Mouse (Mus musculus): ENCODE results near the gene Mnd1. TPM values are rescaled to one million over a fixed set of nuclear protein-coding genes. Genes with fewer than 3 reads are reported as not detected.
A peak's percentile ranks its signal among the peaks of the same experiment; 100 is the strongest.

Mnd1 gene
- polyA plus RNA-seq, 1 experiment from 2014 or later: 20.1 TPM

DNA sequence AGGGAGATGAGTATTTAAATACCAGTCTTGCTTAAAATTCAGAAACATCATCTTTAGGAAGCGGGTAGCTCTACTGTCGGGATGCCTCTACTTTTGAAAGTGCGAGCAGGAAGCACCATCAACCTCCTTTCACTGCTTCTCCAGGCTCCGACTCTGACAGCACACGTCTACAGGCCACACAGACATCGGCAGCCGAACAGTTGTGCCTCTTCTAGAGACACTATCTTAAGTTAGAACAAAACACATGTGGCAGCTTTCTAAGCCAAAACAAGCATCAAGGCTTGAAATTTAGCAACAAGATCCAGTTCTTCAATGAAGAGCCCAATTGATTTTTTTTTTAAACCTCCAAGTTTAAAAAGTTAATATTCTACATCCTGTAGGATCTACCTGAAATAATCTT is 37.4 kb downstream of the Mnd1 start:
- ATAC-seq (no peak), DNase-seq (ENCODE audit: low read depth, low spot score) (no peak)
- CTCF ChIA-PET: interaction anchor here (0.7 to 2.2 kb wide), 5 partner anchors 12 to 202 kb away, joined by 3 to 8 read pairs (median 5); no protein-coding TSS in a partner anchor
- no peak for TF ChIP-seq CTCF (IDR thresholded peaks at IDR 0.05)
- POLR2A ChIA-PET: no interaction called here
- H3K27me3 ChIP-seq: no peaks in the 10 kb centered on the region
- in situ Hi-C loops (cut with MboI; ENCODE audit: low pct_unique_long_range_greater_than_20kb): loop anchor here (5.0 kb wide), 1 partner anchor 176 kb away; no protein-coding TSS in a partner anchor

DNA sequence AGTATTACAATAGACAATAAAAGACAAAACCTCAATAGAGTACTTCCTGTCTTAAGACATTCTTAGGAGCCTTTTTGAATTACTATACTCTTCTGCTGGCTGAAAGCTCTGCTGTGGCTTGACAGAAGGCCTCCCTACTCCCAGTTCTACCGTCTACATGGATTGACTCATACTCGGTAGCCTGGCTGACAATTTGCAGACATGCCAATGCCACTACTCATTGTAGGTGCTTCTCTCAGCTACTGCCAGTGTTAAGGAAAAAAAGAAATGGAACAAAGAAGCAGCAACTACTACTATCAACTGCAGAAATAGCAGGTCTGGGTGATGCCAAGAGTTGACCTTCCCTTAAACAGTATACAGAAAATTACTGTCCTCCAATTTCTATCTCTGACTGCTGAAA is 47.0 kb downstream of the Mnd1 start:
- peak; percentile 57 for ATAC-seq
- TF ChIP-seq CTCF (IDR thresholded peaks at IDR 0.05): no peak

GRCm38 (mm10) chr3:84106106-84106505 is 49.5 kb downstream of the Mnd1 start:
- no peaks in the 10 kb centered on the region for H3K27me3 ChIP-seq
- no peak for TF ChIP-seq CTCF (IDR thresholded peaks at IDR 0.05)
- ATAC-seq (no peak), DNase-seq (ENCODE audit: low read depth, low spot score) (no peak)
- ChIA-PET POLR2A (interaction anchor here (0.6 to 1.4 kb wide), 2 partner anchors 18 to 185 kb away, joined by 4 to 5 read pairs; no protein-coding TSS in a partner anchor), CTCF (interaction anchor here (0.9 to 2.3 kb wide), 5 partner anchors 9 to 17 kb away, joined by 3 to 7 read pairs (median 3); no protein-coding TSS in a partner anchor)
- in situ Hi-C loops (cut with MboI; ENCODE audit: low pct_unique_long_range_greater_than_20kb): no loop called here

More for the DNA sequence above, 47.0 kb downstream of the Mnd1 start:
- ChIA-PET POLR2A (no interaction called here), CTCF (interaction anchor here (0.8 kb wide), 1 partner anchor 17 kb away, joined by 3 read pairs; no protein-coding TSS in a partner anchor)
- in situ Hi-C loops (cut with MboI; ENCODE audit: low pct_unique_long_range_greater_than_20kb): no loop called here
- peak; percentile 41 for DNase-seq (ENCODE audit: low read depth, low spot score)
- H3K27me3 ChIP-seq: no peaks in the 10 kb centered on the region

DNA sequence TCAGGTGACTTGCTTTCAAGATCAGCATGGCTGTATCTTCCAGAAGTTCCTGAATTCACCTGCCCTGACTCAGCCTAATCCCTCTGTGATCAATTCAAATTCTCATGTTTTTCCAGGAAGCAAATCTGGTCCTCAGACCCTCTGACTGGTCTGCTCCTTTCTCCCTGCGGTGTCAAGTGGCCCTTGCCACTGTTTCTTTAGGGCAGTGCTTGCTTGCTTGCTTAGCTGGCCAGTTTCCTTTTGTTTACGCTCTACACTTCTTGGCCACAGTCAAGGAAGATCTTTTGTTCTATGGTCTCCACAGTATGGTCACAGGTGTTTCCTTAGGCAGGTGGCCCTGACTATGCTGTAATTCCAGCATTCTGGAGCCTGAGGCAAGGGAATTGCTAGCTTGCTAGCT is 52.0 kb downstream of the Mnd1 start:
- no peaks in the 10 kb centered on the region for H3K27me3 ChIP-seq
- ChIA-PET POLR2A (interaction anchor here (1.1 kb wide), 1 partner anchor 26 kb away, joined by 3 read pairs; no protein-coding TSS in a partner anchor), CTCF (interaction anchor here (1.3 to 1.4 kb wide), 2 partner anchors 91 to 146 kb away, joined by 3 read pairs; no protein-coding TSS in a partner anchor)
- no peak for ATAC-seq
- in situ Hi-C loops (cut with MboI; ENCODE audit: low pct_unique_long_range_greater_than_20kb): no loop called here
- no peak for DNase-seq (ENCODE audit: low read depth, low spot score)
- TF ChIP-seq CTCF (IDR thresholded peaks at IDR 0.05): no peak

- no peak for DNase-seq (ENCODE audit: low read depth, low spot score)
- ChIA-PET POLR2A (no interaction called here), CTCF (interaction anchor here (1.2 to 1.3 kb wide), 3 partner anchors 9 to 20 kb away, joined by 3 read pairs; no protein-coding TSS in a partner anchor)
- H3K27me3 ChIP-seq: no peaks in the 10 kb centered on the region
- in situ Hi-C loops (cut with MboI; ENCODE audit: low pct_unique_long_range_greater_than_20kb): no loop called here
- TF ChIP-seq CTCF (IDR thresholded peaks at IDR 0.05): no peak
- ATAC-seq: no peak
Measured at GRCm38 (mm10) chr3:84092875-84093274, 62.7 kb downstream of the Mnd1 start.

DNA sequence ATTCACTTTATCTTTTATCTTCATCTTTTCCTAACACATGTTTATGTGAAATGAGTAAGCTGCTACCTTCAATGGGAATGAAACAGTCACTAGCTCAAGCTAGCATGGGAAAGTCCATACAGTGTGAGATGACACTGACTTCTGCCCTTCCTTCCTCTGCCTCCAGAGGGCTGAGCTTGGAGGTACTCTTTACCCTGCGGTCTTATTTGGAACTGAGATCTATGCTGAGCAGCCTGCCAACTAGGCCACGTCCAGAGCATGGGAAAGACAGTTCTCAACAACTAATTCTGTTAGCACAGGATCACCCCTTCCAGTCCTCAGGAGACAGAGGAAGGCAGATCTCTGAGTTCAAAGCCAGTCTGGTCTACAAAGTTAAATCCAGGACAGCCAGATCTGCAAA is 64.6 kb downstream of the Mnd1 start:
- in situ Hi-C loops (cut with MboI; ENCODE audit: low pct_unique_long_range_greater_than_20kb): no loop called here
- ChIA-PET POLR2A (no interaction called here), CTCF (interaction anchor here (0.8 to 1.7 kb wide), 7 partner anchors 10 to 33 kb away, joined by 3 to 4 read pairs (median 3); no protein-coding TSS in a partner anchor)

DNA sequence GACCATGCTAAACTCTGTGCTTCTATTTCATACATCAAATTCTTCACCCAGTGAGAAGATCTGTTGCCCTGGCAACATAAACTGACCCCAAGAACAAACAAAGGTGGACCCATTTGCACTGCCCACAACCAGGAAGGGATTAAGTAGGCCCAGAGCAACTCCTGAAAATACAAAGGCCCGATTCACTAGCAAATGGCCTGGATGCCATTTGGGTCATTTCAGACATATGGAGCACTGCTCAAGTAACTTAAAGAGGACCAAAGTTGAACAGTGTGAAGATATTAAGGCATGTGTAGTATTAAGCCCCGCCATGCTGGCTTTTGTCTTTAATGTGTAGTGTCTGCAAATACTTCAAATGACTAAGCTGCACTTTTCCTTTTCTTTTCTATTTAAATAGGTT is 68.7 kb downstream of the Mnd1 start:
- no peak for TF ChIP-seq CTCF (IDR thresholded peaks at IDR 0.05)
- H3K27me3 ChIP-seq: no peaks in the 10 kb centered on the region
- DNase-seq (ENCODE audit: low read depth, low spot score) (no peak), ATAC-seq (no peak)
- POLR2A ChIA-PET: no interaction called here
- in situ Hi-C loops (cut with MboI; ENCODE audit: low pct_unique_long_range_greater_than_20kb): no loop called here
- CTCF ChIA-PET: no interaction called here

More for the DNA sequence above, 64.6 kb downstream of the Mnd1 start:
- peak; percentile 27 for TF ChIP-seq CTCF (IDR thresholded peaks at IDR 0.05)
- H3K27me3 ChIP-seq: no peaks in the 10 kb centered on the region
- DNase-seq (ENCODE audit: low read depth, low spot score) (no peak), ATAC-seq (no peak)

DNA sequence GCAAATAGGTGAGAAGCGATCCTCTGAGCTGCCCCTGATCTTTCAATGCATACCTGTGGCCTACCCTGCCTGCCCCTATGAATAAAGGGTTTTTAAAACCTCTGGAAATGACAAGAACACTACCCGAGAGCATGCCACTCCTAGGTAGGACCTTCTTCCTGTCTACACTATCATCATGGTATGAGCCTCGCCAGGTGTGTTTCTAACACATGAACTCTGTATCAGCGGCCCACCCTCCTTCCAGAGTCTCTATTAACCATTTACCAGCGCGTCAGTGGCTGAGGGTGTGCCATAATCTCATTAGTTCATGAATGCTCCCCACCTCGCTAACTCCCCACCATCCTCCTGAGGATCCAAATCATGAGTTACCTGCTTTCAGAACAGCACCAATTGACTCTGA is 69.2 kb downstream of the Mnd1 start:
- DNase-seq (ENCODE audit: low read depth, low spot score) (no peak), ATAC-seq (no peak)
- H3K27me3 ChIP-seq: no peaks in the 10 kb centered on the region
- TF ChIP-seq CTCF (IDR thresholded peaks at IDR 0.05): no peak
- in situ Hi-C loops (cut with MboI; ENCODE audit: low pct_unique_long_range_greater_than_20kb): no loop called here
- CTCF ChIA-PET: no interaction called here
- POLR2A ChIA-PET: no interaction called here

- no peaks in the 10 kb centered on the region for H3K27me3 ChIP-seq
- no peak for DNase-seq (ENCODE audit: low read depth, low spot score)
- no peak for TF ChIP-seq CTCF (IDR thresholded peaks at IDR 0.05)
- in situ Hi-C loops (cut with MboI; ENCODE audit: low pct_unique_long_range_greater_than_20kb): no loop called here
- CTCF ChIA-PET: interaction anchor here (0.9 kb wide), 1 partner anchor 8 kb away, joined by 3 read pairs; no protein-coding TSS in a partner anchor
- POLR2A ChIA-PET: no interaction called here
- ATAC-seq: no peak
Measured at GRCm38 (mm10) chr3:84085429-84085828, 70.2 kb downstream of the Mnd1 start.

DNA sequence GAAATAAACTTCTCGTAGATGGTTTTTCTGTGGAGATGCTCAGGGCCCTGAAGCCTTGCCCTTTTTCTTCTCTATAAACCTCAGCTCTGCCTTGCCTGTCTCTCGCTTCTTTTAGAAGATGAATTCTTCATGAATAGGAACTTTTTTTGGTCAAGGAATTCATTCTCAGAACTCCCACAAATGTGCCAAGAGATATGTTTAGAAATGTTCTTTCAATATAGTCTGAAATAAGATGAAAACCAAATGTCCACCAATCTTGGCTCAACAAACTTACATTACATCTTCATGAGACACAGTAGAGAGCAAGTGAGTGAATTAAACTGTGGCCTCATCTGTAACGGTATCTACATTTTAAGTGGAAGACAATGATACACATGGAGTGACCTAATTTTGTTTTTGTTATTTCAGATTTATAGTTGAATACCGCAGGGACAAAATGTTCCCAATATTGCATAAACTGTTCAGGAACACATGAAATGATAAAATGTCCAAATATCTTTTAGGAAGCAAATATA is 74.3 kb downstream of the Mnd1 start:
- ATAC-seq (no peak), DNase-seq (ENCODE audit: low read depth, low spot score) (no peak)
- POLR2A ChIA-PET: no interaction called here
- CTCF ChIA-PET: interaction anchor here (1.1 to 4.0 kb wide), 2 partner anchors 10 to 12 kb away, joined by 4 to 16 read pairs; no protein-coding TSS in a partner anchor
- in situ Hi-C loops (cut with MboI; ENCODE audit: low pct_unique_long_range_greater_than_20kb): no loop called here
- H3K27me3 ChIP-seq: no peaks in the 10 kb centered on the region
- no peak for TF ChIP-seq CTCF (IDR thresholded peaks at IDR 0.05)

GRCm38 (mm10) chr3:84080074-84080473 is 75.5 kb downstream of the Mnd1 start:
- in situ Hi-C loops (cut with MboI; ENCODE audit: low pct_unique_long_range_greater_than_20kb): no loop called here
- ChIA-PET POLR2A (no interaction called here), CTCF (interaction anchor here (1.1 to 4.0 kb wide), 2 partner anchors 11 kb away, joined by 4 to 16 read pairs; no protein-coding TSS in a partner anchor)
- H3K27me3 ChIP-seq: no peaks in the 10 kb centered on the region
- no peak for DNase-seq (ENCODE audit: low read depth, low spot score)
- ATAC-seq: no peak
- TF ChIP-seq CTCF (IDR thresholded peaks at IDR 0.05): no peak

Data from Patski (cell line).